Mouse (Mus musculus) lung, postnatal 10 days (tissue): ENCODE measurements around the gene Nmt1.

Experiments
- DNase-seq: peaks from one replicate; pipeline ENCODE4 v3.0.0; 2021

The Nmt1 gene

DNA sequence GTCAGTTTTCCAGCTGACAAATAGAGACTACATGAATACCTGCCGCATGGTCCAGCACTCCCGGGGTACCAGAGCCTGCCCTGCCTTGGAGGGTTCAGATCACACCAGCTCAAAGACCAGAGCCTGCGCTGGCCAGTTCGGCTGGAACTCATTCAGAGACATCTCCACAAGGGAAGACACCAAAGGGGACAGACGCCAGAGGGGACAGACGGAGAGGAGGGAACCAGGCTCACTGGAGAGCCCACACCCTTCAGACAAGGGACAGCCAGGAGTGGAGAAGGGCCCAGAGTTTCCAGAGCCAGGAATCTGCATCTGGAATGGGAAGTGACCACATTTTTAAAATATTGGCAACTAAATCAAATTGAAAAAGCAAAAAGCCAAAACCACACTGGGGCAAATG is 53.6 kb downstream of the Nmt1 start:
- DNase-seq = no peak

DNA sequence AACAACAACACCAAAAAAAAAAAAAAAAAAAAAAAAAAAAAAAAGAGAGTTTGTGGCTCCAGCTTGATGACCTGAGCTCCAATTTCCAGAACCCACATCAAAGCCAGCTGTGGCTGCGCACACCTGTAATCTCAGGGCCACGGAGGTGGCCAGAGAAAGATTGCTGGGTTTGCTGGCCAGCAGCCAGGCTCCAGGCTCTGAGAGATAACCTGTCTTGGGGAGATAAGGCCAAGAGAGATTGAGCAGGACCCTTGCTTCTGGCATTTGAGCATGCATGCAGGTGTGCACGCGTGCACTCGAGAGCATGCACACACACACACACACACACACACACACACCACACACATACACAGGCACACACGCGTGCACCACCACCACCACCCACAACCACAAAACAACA is 65.3 kb downstream of the Nmt1 start:
- no peak for DNase-seq

GRCm38 (mm10) chr11:103093862-103094833 is 66.2 kb downstream of the Nmt1 start:
- DNase-seq = no peak

DNA sequence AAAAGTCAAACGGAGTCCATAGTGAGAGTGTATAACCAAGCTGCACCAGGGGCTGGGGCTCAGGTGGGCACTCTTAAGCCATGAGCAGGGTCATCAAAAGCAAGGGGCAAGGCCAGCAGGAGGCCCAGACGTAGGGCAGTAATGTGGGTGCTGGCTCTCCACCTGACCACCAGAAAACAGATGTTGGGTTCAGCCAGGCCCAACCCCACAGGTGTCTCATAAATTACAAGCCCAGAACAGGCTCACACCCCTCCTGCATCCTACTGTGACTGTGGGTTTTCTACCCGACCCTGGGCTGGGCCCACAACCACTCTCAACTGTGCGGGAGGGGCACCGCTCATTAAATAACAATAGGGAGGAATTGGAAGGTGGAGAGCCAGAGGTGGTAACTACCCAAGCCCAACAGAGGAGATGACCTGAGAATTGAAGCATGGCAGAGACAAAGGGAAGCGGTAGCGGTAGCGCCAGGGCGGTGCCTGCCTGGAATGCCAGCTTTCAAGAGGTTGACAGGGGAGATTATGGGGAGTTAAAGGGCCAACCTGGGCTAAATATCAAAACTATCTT is 67.2 kb downstream of the Nmt1 start:
- DNase-seq = no peak

GRCm38 (mm10) chr11:103095801-103096200 is 67.8 kb downstream of the Nmt1 start:
- DNase-seq = no peak

DNA sequence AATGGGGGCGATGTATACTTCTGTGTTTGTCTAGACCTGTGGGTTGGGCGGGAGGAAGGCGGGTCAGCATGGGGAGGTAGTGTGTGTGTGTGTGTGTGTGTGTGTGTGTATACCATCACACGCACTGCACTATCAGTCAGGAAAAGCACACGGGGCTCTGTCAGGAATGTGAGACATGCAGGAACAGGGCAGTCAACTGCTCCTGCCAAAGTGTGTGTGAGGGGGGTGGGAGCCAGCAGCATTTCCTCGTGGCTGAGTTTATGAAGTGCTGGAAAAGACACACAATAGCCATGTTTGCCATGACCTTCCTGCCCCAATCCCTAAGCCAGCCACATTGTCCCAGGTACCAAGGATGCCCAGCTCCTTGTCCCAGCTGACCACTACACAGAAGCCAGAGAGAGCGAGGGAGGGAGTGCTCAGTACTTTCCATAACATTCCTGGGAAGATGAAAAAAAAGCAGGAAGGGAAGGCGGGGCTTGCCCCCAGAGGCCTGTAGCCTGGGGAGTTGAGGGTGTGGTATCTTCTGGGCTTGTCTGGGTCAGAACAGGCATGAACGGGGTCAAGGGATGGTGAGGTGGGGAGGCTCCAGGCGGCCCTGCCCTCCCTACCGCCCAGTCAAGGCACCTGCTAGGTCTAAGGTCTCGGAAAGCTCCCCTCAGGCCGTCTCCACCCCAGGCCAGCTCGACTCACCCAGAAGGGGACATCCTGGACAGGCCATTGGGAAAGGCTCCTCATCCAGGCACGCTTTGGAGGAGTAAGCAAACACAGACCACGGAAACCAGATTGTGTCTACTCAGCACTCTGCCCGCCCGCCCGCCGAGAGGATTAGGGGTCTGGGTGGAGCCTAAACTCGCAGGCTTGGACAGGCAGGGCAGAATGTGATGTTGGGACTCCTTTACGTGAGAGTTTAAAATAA is 69.2 kb downstream of the Nmt1 start:
- no peak for DNase-seq

- no peak for DNase-seq
These were observed 70.7 kb downstream of the Nmt1 start for GRCm38 (mm10) chr11:103098531-103099190.

DNA sequence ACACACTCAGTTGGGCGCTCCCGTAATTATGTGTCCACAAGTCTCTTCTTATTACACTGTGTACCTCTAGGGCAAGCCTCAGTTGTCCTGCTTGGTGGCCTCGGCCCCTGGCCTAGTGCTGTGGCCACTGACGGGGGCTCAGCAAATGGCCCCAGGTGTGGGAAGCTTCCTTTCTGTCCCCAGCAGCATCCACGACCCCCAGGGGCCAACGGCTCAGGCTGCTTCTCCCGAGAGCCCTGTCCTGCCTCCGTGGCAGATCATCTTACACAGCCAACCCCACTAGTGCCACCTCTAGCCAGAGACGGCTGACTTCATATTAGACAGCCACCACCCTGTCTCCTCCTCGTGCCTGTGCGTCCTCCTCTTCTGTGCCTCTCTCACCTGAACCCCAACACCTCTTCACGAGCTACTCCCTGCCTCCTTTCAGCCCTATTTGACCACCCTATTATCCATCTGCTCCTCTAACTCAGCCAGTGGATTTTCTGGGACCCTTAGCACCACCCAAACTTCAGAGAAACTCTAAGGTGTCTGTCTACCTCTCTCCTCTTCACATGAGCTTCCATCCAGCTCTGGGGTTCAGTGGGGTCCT is 71.5 kb downstream of the Nmt1 start:
- DNase-seq = no peak

- no peak for DNase-seq
These were observed 72.4 kb downstream of the Nmt1 start for GRCm38 (mm10) chr11:103100361-103100760.

DNA sequence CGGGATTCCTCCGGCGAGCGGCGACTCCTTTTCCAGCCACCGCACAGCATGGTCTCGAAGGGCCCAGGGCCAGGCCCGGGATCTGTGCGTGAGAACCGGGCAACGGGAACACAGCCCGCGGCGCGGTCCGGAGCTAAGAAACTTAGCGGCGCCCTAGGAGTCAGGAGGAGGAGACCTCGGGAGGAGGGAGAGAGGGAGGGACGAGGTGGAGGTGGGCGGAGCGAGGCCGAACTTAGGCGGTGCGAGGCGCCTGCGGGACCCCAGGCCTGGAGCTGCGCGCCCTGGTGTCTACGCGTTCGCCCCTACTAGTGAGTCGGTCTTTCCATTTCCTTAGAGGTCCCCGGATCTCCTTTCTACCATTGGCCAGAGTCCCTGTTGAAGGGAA is 73.5 kb downstream of the Nmt1 start, which contains the start of the genes Plcd3 and Acbd4:
Plcd3 (minus strand) TSS at position 178 of the 385 bp plus-strand sequence.
Acbd4 (plus strand) TSS at position 202 of the 385 bp plus-strand sequence.
- DNase-seq = peak; percentile 92

GRCm38 (mm10) chr11:103101866-103102501 is 74.0 kb downstream of the Nmt1 start:
- peak; percentile 81 for DNase-seq

- peak; percentile 97 for DNase-seq
These were observed 74.8 kb downstream of the Nmt1 start for GRCm38 (mm10) chr11:103102725-103103349.

GRCm38 (mm10) chr11:103103621-103104020 is 75.6 kb downstream of the Nmt1 start:
- no peak for DNase-seq

- no peak for DNase-seq
These were observed 76.5 kb downstream of the Nmt1 start for GRCm38 (mm10) chr11:103104469-103104868.

DNA sequence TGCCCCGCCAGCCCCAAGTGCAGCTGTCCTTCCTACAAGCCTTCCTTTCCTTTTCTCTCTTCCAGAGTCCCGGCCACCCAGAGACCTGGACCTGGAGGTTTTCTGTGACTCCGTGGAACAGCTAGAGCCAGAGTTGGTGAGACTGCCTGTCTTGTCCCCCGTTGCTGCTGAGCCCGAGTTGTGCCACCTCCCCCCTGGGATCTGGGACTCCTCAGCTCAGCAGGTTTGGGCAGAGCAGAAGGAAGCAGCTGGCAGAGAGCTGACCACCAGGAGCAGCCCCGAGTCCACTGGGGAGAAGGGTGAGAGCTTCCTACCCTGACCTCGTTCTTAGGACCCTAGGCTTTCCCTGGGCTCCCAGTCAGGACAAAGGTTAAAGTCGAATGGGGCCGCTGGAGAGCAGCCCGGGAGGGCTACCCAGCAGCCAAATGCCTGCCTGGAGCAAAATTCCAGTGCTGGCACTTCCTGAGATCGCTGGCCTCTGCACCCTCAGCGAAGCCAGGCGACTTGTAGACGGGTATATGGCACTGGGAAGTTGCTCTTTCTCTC is 77.3 kb downstream of the Nmt1 start:
- no peak for DNase-seq

DNA sequence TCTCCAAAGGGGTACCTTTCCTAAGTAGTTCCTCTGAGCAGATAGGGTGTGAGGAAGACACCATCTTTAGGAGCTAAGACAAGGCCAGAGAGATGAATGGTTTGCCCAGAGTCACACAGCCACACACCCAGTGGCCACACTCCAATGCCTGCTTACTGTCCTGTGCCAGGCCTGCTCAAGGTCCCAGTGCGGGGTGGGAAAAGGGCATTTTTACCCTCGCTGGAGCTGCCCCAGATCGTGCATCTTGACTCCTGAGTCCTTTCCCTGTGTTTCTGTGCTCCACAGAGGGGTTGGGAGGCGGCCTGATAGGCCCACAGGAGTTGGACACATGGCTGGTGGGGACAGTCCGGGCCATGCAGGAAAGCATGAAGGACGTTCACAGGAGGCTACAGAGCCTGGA is 77.8 kb downstream of the Nmt1 start:
- DNase-seq = no peak

DNA sequence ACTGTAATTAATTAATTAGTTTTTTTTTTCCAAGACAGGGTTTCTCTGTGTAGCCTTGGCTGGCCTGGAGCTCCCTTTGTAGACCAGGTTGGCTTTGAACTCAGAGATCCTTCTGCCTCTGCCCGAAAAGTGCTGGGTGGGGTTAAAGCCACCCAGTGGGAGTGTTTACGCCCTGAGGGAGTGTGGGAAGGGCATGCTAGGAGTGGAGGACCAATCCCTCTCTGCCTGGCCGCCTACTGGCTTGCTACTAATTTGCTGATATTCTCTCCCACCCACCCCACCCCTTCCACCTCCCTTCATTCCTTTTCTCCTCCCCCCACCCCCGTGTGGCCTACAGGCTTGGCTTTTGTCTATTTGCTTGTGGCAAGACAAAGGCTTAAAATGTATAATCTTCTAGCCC is 78.4 kb downstream of the Nmt1 start:
- no peak for DNase-seq

DNA sequence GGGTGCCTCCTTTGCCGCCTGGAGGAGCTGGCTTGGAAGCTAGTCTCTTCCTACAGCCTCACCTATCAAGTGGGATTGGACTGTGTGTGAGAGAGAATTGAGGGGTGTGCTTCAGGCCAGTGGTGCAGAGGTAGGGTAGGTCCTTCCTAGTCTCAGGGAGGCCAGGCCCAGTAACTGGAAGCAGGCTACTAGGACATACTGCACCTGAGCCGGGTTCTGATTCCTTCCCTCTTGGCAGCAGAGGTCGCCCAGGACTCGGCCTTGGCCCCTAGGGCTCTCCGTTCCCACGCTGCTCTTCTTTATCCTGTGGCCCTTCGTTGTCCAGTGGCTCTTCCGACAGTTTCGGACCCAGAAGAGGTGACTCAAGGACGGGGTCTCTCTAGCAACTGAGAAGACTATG is 83.3 kb downstream of the Nmt1 start:
- DNase-seq = no peak

DNA sequence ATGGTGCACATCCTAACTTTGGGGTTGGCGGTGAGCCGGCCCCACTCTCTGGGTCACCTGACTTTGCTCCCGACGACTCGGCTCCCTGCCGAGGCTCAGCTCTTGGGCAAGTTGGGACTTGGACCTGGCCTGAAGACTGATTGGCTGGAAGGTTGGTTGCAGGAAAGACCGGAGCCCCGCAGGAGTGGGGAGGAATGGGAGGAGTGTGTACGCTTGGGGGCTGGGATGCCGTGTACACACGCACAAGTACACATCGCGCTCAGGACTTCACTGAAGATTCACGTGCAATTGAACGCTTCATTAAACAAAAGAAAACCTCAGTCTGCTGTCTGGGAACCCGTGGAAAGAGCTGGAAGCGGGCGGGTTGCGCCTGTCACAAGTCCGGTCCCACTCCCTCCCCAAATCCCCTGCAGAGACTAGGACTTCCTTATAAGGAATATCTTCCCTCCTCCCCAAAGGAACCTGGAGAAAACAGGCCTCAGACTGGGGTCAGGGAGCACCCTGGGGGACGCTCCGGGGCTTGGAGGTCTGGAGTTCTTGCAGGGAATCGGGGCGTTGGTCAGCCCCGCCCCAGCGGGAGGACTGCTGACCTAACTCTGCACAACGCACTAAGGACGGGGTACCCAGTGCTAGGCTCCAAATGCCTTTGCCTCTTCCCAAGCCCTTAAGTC is 84.0 kb downstream of the Nmt1 start:
- peak; percentile 87 for DNase-seq

DNA sequence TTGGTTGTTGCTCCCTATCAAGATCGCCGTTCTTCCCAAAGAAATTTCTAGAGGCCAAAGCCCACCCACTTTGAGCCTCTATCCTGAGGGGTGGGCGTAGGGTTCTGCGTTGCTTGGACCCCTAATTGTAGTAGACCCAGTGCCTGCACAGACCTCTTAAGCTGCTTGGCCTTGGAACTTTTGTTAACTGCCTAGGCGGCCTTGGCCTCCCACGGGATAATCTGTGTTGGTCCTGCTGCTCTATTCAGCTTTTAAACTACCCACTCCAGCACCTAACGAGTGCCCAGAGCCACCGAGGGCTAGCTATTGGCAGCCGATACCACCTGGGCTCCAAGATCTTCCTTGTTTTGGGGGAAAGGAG is 84.5 kb downstream of the Nmt1 start:
- DNase-seq = no peak
